Mouse (Mus musculus) CH12.LX (cell line): ENCODE measurements around the gene Rtkn2. TPM values are rescaled to one million over a fixed set of nuclear protein-coding genes. Genes with fewer than 3 reads are reported as not detected.

Experiments used
- DNase-seq: peaks from one replicate; pipeline ENCODE4 v3.0.0-alpha.2; 2013; ENCODE audit errors: extremely low read depth
- H3K27ac ChIP-seq: 2 replicates; pipeline ENCODE4 v1.5.1; 2012; ENCODE audit warnings: low read depth, mild to moderate bottlenecking, control low read depth, moderate library complexity; ENCODE audit not compliant: insufficient read depth
- H3K27me3 ChIP-seq: replicated peaks from 2 replicates; pipeline ENCODE3; 2012; ENCODE audit warnings: inconsistent platforms
- H3K36me3 ChIP-seq, 2 experiments: replicated peaks in 1 of 2; 2 replicates each; pipeline versions ENCODE3 to v1.6.1; 2012; ENCODE audit warnings: inconsistent platforms in 1 of 2, low read length in 1 of 2, mild to moderate bottlenecking in 1 of 2, mixed read lengths in 1 of 2, moderate library complexity in 1 of 2; ENCODE audit not compliant: control insufficient read depth in 1 of 2, insufficient read depth in 1 of 2
- H3K4me1 ChIP-seq, 2 experiments: 2 replicates each; pipeline ENCODE4 v1.6.1; 2012; ENCODE audit warnings: inconsistent platforms in 1 of 2, moderate library complexity in 1 of 2; ENCODE audit not compliant: insufficient read depth in 2 of 2, control insufficient read depth in 1 of 2
- H3K4me2 ChIP-seq: 2 replicates; pipeline ENCODE4 v1.6.1; 2012; ENCODE audit warnings: low read depth, mild to moderate bottlenecking, control low read depth; ENCODE audit not compliant: poor library complexity, insufficient read depth, severe bottlenecking
- H3K4me3 ChIP-seq, 3 experiments: fragments of 150-350 bp in 1 of 3; sonication (generic) in 1 of 3; replicated peaks in 1 of 3; 2 replicates each; pipeline versions ENCODE3 to v1.5.1; 2011 to 2012; ENCODE audit warnings: low read depth in 2 of 3, low read length in 2 of 3, mild to moderate bottlenecking in 2 of 3, moderate library complexity in 2 of 3, control low read depth in 1 of 3, improper control_type of control experiment in 1 of 3, inconsistent platforms in 1 of 3, mixed read lengths in 1 of 3; ENCODE audit not compliant: poor library complexity in 1 of 3
- H3K79me2 ChIP-seq: replicated peaks from 2 replicates; pipeline ENCODE4 v1.6.1; 2012; ENCODE audit warnings: mild to moderate bottlenecking, moderate library complexity; ENCODE audit not compliant: control insufficient read depth, poor library complexity, insufficient read depth, severe bottlenecking; ENCODE audit errors: extremely low read depth
- H3K9ac ChIP-seq: 2 replicates; pipeline ENCODE4 v1.6.1; 2012; ENCODE audit warnings: low read depth, mild to moderate bottlenecking, control low read depth, moderate library complexity; ENCODE audit not compliant: insufficient read depth
- H3K9me3 ChIP-seq: replicated peaks from 2 replicates; pipeline ENCODE3; 2012; ENCODE audit warnings: low read length, inconsistent platforms, mixed read lengths
- BHLHE40 ChIP-seq: IDR thresholded peaks from 2 replicates; pipeline ENCODE4 v1.6.1; 2011; ENCODE audit warnings: mild to moderate bottlenecking, low read depth, low read length, improper control_type of control experiment
- CHD2 ChIP-seq: IDR thresholded peaks from 2 replicates; pipeline ENCODE4 v1.6.1; 2011; ENCODE audit warnings: low read length, improper control_type of control experiment
- CTCF ChIP-seq, 2 experiments: IDR thresholded peaks in 1 of 2; conservative IDR thresholded peaks in 1 of 2; 2 replicates each; pipeline ENCODE4 v1.5.1; 2011 to 2012; ENCODE audit warnings: low read depth in 2 of 2, low read length in 2 of 2, improper control_type of control experiment in 1 of 2, inconsistent platforms in 1 of 2, mild to moderate bottlenecking in 1 of 2, moderate library complexity in 1 of 2
- GABPA ChIP-seq: IDR thresholded peaks from 2 replicates; pipeline ENCODE4 v1.6.1; 2012; ENCODE audit warnings: low read depth, low read length, improper control_type of control experiment, inconsistent platforms; ENCODE audit not compliant: insufficient replicate concordance
- HCFC1 ChIP-seq: IDR thresholded peaks from 2 replicates; pipeline ENCODE4 v1.6.1; 2012; ENCODE audit warnings: low read depth, mild to moderate bottlenecking, inconsistent platforms, low read length, improper control_type of control experiment
- IRF4 ChIP-seq: IDR thresholded peaks from 2 replicates; pipeline ENCODE4 v1.6.1; 2014; ENCODE audit warnings: low read depth, mild to moderate bottlenecking, inconsistent platforms, low read length, improper control_type of control experiment
- JUND ChIP-seq: conservative IDR thresholded peaks from 2 replicates; pipeline ENCODE4 v1.6.1; 2011; ENCODE audit warnings: low read depth, low read length, improper control_type of control experiment
- MAFK ChIP-seq: IDR thresholded peaks from 2 replicates; pipeline ENCODE4 v1.6.1; 2011; ENCODE audit warnings: low read length, improper control_type of control experiment; ENCODE audit not compliant: insufficient replicate concordance
- MAX ChIP-seq: IDR thresholded peaks from 2 replicates; pipeline ENCODE4 v1.6.1; 2011; ENCODE audit warnings: low read length, improper control_type of control experiment
- MYC ChIP-seq: IDR thresholded peaks from 2 replicates; pipeline ENCODE4 v1.6.1; 2011; ENCODE audit warnings: low read depth, mild to moderate bottlenecking, improper control_type of control experiment, low read length
- NELFE ChIP-seq: IDR thresholded peaks from 2 replicates; pipeline ENCODE4 v1.6.1; 2011; ENCODE audit warnings: low read depth, low read length, improper control_type of control experiment
- POLR2A ChIP-seq: IDR thresholded peaks from 2 replicates; pipeline ENCODE4 v1.6.1; 2011; ENCODE audit warnings: low read depth, mild to moderate bottlenecking, improper control_type of control experiment, low read length
- POLR2AphosphoS2 ChIP-seq: IDR thresholded peaks from 2 replicates; pipeline ENCODE4 v1.6.1; 2011; ENCODE audit warnings: low read depth, low read length, improper control_type of control experiment
- RCOR1 ChIP-seq: conservative IDR thresholded peaks from 2 replicates; pipeline ENCODE4 v1.6.1; 2012; ENCODE audit warnings: low read depth, mild to moderate bottlenecking, inconsistent platforms, low read length, improper control_type of control experiment
- SIN3A ChIP-seq: IDR thresholded peaks from 2 replicates; pipeline ENCODE4 v1.6.1; 2012; ENCODE audit warnings: low read length, improper control_type of control experiment, inconsistent platforms
- TBP ChIP-seq: conservative IDR thresholded peaks from 2 replicates; pipeline ENCODE4 v1.6.1; 2011; ENCODE audit warnings: low read depth, low read length, improper control_type of control experiment
- UBTF ChIP-seq: IDR thresholded peaks from 2 replicates; pipeline ENCODE4 v1.6.1; 2012; ENCODE audit warnings: low read depth, mild to moderate bottlenecking, inconsistent platforms, low read length, improper control_type of control experiment, moderate library complexity
- USF1 ChIP-seq: IDR thresholded peaks from 2 replicates; pipeline ENCODE4 v1.6.1; 2014; ENCODE audit warnings: low read depth, mild to moderate bottlenecking, inconsistent platforms, low read length, improper control_type of control experiment
- ZKSCAN1 ChIP-seq: IDR thresholded peaks from 2 replicates; pipeline ENCODE4 v1.6.1; 2012; ENCODE audit warnings: low read depth, inconsistent platforms, low read length, improper control_type of control experiment, borderline replicate concordance
- ZMIZ1 ChIP-seq: IDR thresholded peaks from 2 replicates; pipeline ENCODE4 v1.6.1; 2012; ENCODE audit warnings: low read depth, mild to moderate bottlenecking, inconsistent platforms, low read length, improper control_type of control experiment
- dilution Hi-C: fragments of 300-500 bp; cut with MboI; formaldehyde crosslinking; loops from 2 replicates; pipeline ENCODE4 v1.14.3; 2020; ENCODE audit warnings: low sequenced_read_pairs; ENCODE audit not compliant: extremely low pct_unique_long_range_greater_than_20kb, extremely low pct_ligation_motif_present
- in situ Hi-C: fragments of 300-500 bp; cut with MboI; formaldehyde crosslinking; loops from 3 replicates; pipeline ENCODE4 v1.14.3; 2019; ENCODE audit warnings: low sequenced_read_pairs, low pct_ligation_motif_present, low pct_unique_long_range_greater_than_20kb, mixed read lengths
- polyA plus RNA-seq: library from polyadenylated mRNA; unstranded; fragments of >175 nt; gene quantifications from 2 replicates; pipeline ENCODE4 v1.2.1, GENCODE M21; 2012; ENCODE audit warnings: low read depth; ENCODE audit not compliant: insufficient read length
- total RNA-seq, 2 experiments: library from RNA; depleted of rRNA; stranded (reverse); fragments of 300-350 nt in 1 of 2; fragments of >200 nt in 1 of 2; gene quantifications; 2 replicates each; pipeline ENCODE4 v1.2.3; 2012 to 2014

Rtkn2 gene
- total and polyA plus RNA-seq, 3 experiments = 0.59 to 0.93 (median 0.59) TPM

- Histone ChIP-seq H3K27ac (no peak overlapping the region), H3K4me2 (no peak overlapping the region), H3K27me3 (no peaks in the 10 kb centered on the region), H3K79me2 (no peaks in the 10 kb centered on the region), H3K9ac (no peak overlapping the region), H3K4me1 (peaks cover 2 to 20% of the 10 kb centered on the region in 2 experiments; a peak in 3 of 4 replicates), H3K36me3 (peaks cover 0 to 21% of the 10 kb centered on the region in 2 experiments), H3K4me3 (no peak overlapping the region), H3K9me3 (no peaks in the 10 kb centered on the region)
- no peak for DNase-seq
- dilution Hi-C loops (no loop called here), in situ Hi-C loops (no loop called here)
- no peak for TF ChIP-seq POLR2AphosphoS2
- TF ChIP-seq SIN3A = no peak
- TF ChIP-seq CTCF (conservative IDR thresholded peaks at IDR 0.05 in 1 of 2, IDR thresholded peaks at IDR 0.05 in 1 of 2; ENCODE audit: low read depth in 2 of 2, low read length in 2 of 2) = no peak
- no peak for TF ChIP-seq HCFC1
- TF ChIP-seq BHLHE40 = no peak
- no peak for TF ChIP-seq TBP
- TF ChIP-seq ZMIZ1 = no peak
These were observed 127.1 kb downstream of the Rtkn2 start for GRCm38 (mm10) chr10:68106351-68106950.

- Histone ChIP-seq H3K9ac (no peak overlapping the region), H3K4me3 (no peak overlapping the region), H3K27me3 (no peaks in the 10 kb centered on the region), H3K9me3 (no peaks in the 10 kb centered on the region), H3K36me3 (peaks cover 0 to 17% of the 10 kb centered on the region in 2 experiments), H3K79me2 (no peaks in the 10 kb centered on the region), H3K27ac (no peak overlapping the region), H3K4me1 (peaks cover 2 to 20% of the 10 kb centered on the region in 2 experiments; a peak in 3 of 4 replicates), H3K4me2 (no peak overlapping the region)
- DNase-seq = no peak
- TF ChIP-seq RCOR1 (no peak), IRF4 (no peak), JUND (no peak), ZKSCAN1 (no peak), SIN3A (no peak), MAFK (no peak), MYC (no peak), CTCF (conservative IDR thresholded peaks at IDR 0.05 in 1 of 2, IDR thresholded peaks at IDR 0.05 in 1 of 2; ENCODE audit: low read depth in 2 of 2, low read length in 2 of 2) (no peak), MAX (no peak), ZMIZ1 (no peak), POLR2A (no peak), GABPA (no peak), CHD2 (no peak), USF1 (no peak), UBTF (no peak), NELFE (no peak)
- in situ Hi-C loops (no loop called here), dilution Hi-C loops (no loop called here)
These were observed 128.3 kb downstream of the Rtkn2 start for GRCm38 (mm10) chr10:68107716-68108115.

Other genes with a start within 250 kb of the Rtkn2 start
- 1.2 and 1.3 TPM in 2 replicates for gene Zfp365, start 66.9 kb upstream of the Rtkn2 start, total RNA-seq (2012; rRNA removed)
- gene Zfp365, start 66.9 kb upstream of the Rtkn2 start, total RNA-seq (2014; rRNA removed) = 1.0 and 1.2 TPM in 2 replicates
- gene Zfp365, start 66.9 kb upstream of the Rtkn2 start, polyA plus RNA-seq = 2.4 and 4.0 TPM in 2 replicates